Mouse (Mus musculus) bone marrow, adult 2 months (tissue): ENCODE data around the gene Rdh13. TPM values are rescaled to one million over a fixed set of nuclear protein-coding genes. Genes with fewer than 3 reads are reported as not detected.

Source experiments
- H3K27ac ChIP-seq: fragments of 200-500 bp; 2 replicates; pipeline ENCODE4 v1.5.1; 2012; ENCODE audit warnings: low read depth, mild to moderate bottlenecking, control low read depth, inconsistent platforms, low read length; ENCODE audit not compliant: control insufficient read depth, poor library complexity, insufficient read depth
- H3K4me1 ChIP-seq: fragments of 200-500 bp; 2 replicates; pipeline ENCODE4 v1.6.1; 2011; ENCODE audit warnings: low read length; ENCODE audit not compliant: control insufficient read depth, insufficient read depth
- H3K4me3 ChIP-seq: fragments of 200-500 bp; replicated peaks from 2 replicates; pipeline ENCODE3; 2011; ENCODE audit warnings: mild to moderate bottlenecking, low read depth, low read length, control low read depth; ENCODE audit not compliant: control insufficient read depth
- CTCF ChIP-seq: fragments of 200-500 bp; IDR thresholded peaks from 2 replicates; pipeline ENCODE4 v1.5.1; 2011; ENCODE audit warnings: low read length, control low read depth; ENCODE audit not compliant: control insufficient read depth, insufficient read depth
- POLR2A ChIP-seq: fragments of 200-500 bp; IDR thresholded peaks from 2 replicates; pipeline ENCODE4 v1.6.1; 2011; ENCODE audit warnings: low read depth, mild to moderate bottlenecking, control low read depth, low read length, borderline replicate concordance; ENCODE audit not compliant: control insufficient read depth
- WGBS: fragments of 180-500 bp; shearing (Covaris S2); methylation state at CpG from one replicate; pipeline ENCODE4 v1.1.7; 2018; 5-methylcytosine and 5-hydroxymethylcytosine counted together
- polyA plus RNA-seq: library from polyadenylated mRNA; stranded (reverse); fragments of >200 nt; gene quantifications from 2 replicates; pipeline ENCODE4 v1.2.4, GENCODE M21; 2011; ENCODE audit warnings: low replicate concordance; ENCODE audit not compliant: missing spikeins, insufficient read depth, insufficient read length

Rdh13 gene
- polyA plus RNA-seq, 1 experiment, result 6.9 TPM

DNA sequence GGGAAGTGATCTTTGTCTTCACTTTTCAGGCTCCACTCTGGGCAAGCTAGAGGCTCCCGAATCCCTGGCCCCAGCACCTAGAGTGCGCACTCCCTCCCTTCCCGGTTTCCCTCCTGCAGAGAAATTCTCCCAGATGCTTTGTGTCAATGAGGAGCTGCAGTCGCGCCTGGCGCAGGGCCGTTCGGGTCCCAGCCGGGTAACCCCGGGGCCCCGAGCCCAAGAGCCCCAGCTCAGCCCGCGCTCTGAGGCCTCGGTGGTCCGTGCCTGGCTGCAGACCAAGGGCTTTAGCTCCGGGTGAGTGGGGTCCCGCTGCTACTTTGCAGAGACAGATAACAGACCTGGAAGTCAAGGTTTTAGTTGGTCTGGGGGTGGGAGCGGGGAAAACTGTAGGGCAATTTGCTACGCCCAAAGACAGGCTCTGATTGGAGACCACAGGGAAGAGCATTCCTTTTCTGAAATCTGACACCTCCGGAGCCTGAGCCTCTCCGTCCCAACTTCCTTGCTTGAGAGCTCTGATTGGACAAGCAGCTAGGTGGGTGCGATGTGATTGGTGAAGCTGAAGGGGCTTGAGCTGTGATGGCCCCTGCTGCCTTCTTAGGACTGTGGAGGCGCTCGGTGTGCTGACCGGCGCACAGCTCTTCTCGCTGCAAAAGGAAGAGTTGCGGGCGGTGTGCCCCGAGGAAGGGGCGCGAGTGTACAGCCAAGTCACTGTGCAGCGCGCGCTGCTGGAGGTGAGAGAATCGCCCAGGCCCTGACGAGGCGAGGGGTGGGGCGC, 32.8 kb upstream of the Rdh13 start:
- no peak overlapping the region for H3K4me3 ChIP-seq
- H3K4me1 ChIP-seq, result no peaks in the 10 kb centered on the region
- TF ChIP-seq CTCF (no peak), POLR2A (no peak)
- H3K27ac ChIP-seq, result no peak overlapping the region
- 31% methylated on average over 39 of the region's 39 CpGs for WGBS

DNA sequence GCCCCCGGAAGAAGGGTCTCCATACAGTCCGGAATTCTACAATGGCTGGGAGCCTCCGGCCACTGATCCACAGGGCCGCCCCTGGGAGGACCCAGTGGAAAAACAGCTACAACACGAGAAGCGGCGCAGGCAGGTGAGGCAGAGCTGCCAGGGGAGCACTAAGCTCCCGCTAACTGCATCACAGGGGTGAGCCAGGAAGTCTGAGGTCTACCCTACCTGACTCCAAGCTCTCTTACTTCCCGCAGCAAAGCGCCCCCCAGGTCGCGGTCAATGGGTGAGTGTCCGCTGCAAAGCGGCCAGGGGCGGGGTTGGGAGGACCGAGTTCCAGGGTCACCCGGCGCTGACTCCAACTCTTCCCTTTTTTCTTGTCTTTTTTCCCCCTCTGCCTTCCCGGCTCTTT, 28.5 kb upstream of the Rdh13 start:
- WGBS, result 40% methylated on average over 19 of the region's 19 CpGs
- Histone ChIP-seq H3K4me1 (no peaks in the 10 kb centered on the region), H3K27ac (no peak overlapping the region), H3K4me3 (no peak overlapping the region)
- TF ChIP-seq POLR2A (no peak), CTCF (no peak)

DNA sequence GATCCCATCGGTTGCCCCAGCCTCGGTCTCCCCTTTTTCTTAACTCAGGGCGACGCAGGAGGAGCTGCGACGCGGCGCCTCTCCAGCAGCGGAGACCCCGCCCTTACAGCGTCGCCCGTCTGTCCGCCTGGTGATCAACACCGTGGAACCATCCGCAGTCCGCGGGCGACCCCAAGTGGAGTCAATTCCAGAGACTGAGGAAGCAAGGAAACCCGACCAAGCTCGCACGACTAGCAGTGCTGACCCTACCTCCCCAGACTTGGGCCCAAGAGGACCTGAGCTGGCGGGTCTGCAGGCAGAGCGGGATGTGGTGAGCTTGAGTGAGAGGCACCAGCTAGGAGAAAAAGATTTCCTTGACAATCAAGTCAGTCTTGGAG, 25.7 kb upstream of the Rdh13 start:
- Histone ChIP-seq H3K4me1 (no peaks in the 10 kb centered on the region), H3K27ac (no peak overlapping the region), H3K4me3 (no peak overlapping the region)
- TF ChIP-seq POLR2A (no peak), CTCF (0 out of 2 replicates have a peak, but pooled peaks have one; percentile 12)
- WGBS, result 39% methylated on average over 24 of the region's 24 CpGs

DNA sequence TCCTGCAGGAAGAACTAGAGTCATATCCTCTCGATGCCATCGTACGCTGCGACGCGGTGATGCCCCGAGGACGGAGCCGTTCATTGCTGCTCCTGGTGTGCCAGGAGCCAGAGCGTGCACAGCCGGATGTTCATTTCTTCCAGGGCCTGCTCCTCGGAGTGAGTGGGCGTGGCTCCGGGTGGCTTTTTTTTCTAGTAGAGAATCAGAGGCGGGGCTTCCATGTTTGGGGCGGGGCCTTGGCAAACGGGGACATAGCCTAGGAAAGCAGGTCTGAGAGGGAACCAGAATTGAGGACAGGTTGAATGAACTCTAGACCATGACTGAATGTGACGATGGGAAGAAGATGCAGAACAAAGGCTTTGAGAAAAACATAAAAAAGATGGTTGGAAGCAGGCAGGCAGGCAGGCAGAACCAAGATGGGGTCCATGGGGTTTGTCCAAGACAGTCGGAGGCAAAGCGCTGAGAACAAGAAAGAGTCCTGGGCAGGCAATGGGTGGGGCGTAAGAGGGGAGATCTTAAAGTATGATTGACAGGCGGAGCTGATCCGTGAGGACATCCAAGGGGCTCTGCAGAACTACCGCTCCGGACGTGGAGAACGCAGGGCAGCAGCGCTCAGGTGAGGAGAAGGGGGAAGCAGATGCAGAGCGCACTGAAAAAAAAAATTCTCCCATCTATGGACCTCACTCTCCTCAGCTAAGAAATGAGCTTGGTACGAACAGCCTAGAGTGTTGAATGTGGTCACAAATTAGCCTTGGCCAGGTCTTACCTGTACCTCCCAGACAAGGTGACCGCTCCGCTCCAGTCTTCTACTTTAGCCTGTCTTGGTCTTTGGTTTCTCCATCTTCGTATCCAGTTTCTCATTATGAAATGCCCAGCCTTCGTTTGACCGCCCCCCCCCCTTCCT, 25.1 kb upstream of the Rdh13 start:
- WGBS, result 33% methylated on average over 35 of the region's 35 CpGs
- H3K4me1 ChIP-seq, result no peaks in the 10 kb centered on the region
- H3K27ac ChIP-seq, result no peak overlapping the region
- TF ChIP-seq CTCF (no peak), POLR2A (no peak)
- no peak overlapping the region for H3K4me3 ChIP-seq

DNA sequence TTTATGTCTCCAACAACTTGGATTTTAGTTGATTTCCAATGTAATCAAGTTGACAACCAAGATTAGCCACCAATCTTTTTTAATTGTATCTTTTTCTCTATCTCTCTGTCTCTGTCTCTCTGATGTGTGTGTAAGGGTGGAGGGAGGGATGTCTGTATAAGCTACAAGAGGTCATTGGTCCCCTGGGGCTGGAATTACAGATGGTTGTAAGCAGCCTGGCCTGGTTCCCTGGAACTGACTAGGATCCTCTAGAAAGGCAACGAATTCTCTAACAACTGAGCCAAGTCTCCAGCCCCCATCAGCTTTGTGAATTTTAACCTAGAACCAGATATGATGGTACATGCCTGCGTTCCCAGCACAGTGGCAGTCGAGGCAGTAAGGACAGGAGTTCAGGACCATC, 22.4 kb upstream of the Rdh13 start:
- no peak for TF ChIP-seq POLR2A
- no peak for TF ChIP-seq CTCF
- Histone ChIP-seq H3K27ac (no peak overlapping the region), H3K4me3 (no peak overlapping the region), H3K4me1 (no peaks in the 10 kb centered on the region)
- 77% methylated on average over 3 of the region's 3 CpGs for WGBS

DNA sequence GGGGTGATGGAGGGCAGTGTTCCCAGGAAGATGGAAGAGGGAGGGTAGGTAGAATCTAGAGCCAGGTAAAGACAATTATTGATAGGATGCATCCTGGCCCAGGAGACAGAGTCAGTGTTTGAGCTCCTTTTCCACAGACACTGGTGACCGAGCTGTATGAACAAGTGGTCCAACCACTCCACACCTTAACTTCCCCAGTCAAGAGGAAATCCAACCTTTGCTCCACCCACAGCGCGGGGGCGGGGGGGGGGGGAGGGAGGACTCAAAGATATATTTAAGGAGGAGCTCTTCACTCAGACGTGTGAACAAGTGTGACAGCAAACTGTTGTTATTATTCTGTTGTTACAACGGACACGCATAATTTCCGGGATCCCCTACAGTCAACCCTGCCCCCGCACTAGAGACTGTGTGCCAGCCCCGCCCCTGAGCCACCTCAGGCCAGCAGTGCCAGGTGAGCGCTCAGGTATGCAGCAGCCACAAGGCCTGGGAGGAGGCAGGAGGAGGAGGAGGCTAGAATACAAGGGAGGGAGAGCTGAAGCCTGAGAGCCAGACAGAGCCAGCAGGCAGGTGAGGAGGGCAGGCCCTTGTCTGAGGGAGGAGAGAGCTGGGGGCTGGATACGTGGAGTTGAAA, 18.9 kb upstream of the Rdh13 start:
- 10% methylated on average over 12 of the region's 12 CpGs for WGBS
- Histone ChIP-seq H3K4me3 (no peak overlapping the region), H3K4me1 (no peaks in the 10 kb centered on the region), H3K27ac (no peak overlapping the region)
- TF ChIP-seq CTCF, result no peak
- TF ChIP-seq POLR2A, result no peak

DNA sequence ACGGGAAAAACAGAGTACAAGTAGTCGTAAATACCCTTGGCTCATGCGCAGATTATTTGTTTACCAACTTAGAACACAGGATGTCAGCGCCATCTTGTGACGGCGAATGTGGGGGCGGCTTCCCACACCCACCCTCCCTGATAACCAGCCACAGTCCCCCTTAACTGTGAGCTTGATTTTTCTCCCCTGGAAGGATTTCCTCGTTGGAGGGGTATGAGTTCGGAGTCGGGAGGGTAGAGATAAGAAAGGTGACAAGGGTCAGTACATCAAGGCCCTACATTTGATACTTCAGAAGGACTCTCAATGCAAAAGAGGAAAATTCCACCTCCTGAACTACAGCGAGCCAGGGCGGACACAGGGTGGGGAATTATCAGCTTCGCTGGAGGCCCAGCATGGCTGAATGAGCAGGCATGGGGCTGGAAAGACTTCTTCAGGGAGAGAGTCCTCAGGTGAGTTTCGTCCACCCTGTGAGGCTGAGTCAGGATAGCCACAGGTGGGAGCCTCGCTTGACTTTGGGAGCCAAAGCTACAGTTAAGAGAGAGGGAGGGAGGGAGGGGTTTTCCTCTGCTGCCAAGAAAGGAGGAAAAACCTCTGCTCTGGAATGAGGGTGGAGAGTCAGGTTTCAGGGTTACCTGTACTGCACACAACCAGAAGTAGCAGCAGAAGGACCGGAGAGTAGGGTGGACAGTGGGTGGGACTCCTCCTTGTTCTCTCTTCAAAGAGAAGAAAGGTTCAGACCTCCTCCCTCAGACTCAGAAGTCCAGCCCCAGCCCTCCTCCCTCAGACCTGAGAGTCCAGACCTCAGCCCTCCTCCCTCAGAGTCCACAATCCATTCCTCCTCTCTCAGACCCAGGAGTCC, 15.4 kb upstream of the Rdh13 start, which contains the start of gene Eps8l1:
TSS of gene Eps8l1 (plus strand) at position 99 of the 859 bp plus-strand sequence.
- Histone ChIP-seq H3K27ac (peak within 1 kb of the TSS; percentile 11; the same call in 1 of the 2 replicates), H3K4me1 (no peaks in the 10 kb centered on the region), H3K4me3 (peak within 1 kb of the TSS; percentile 36)
- WGBS, result 53% methylated on average over 14 of the region's 16 CpGs
- TF ChIP-seq CTCF (no peak), POLR2A (no peak)

DNA sequence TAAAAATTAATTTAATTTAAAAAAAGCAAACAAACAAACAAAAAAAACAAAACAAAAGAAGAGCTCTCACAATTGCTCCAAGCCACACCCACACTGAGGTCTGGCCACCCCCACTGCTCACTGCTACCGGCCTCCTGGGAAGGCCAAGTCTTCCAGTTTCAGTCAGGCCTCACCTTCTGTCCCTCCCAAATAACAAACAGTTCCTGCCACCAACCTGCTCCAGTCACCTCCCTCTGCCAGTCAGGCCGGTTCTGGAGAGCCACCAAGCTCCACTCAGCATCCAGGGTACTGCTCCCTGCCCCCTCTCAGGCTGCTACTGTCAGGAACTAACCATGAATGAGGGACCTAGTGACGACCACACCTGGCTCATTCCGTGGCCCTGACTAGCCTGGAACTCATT, 7.2 kb upstream of the Rdh13 start:
- TF ChIP-seq POLR2A (no peak), CTCF (no peak)
- WGBS, result 64% methylated on average over 4 of the region's 4 CpGs
- Histone ChIP-seq H3K4me3 (no peak overlapping the region), H3K4me1 (no peaks in the 10 kb centered on the region; the same call in 1 of the 2 replicates), H3K27ac (no peak overlapping the region)
